Mouse (Mus musculus): ENCODE measurements around the gene Cpxm2. TPM values are rescaled to one million over a fixed set of nuclear protein-coding genes. Genes with fewer than 3 reads are reported as not detected.
A peak's percentile ranks its signal among the peaks of the same experiment; 100 is the strongest.

Gene Cpxm2
- polyA plus RNA-seq, 1 experiment from 2014 or later, result 0.74 TPM

DNA sequence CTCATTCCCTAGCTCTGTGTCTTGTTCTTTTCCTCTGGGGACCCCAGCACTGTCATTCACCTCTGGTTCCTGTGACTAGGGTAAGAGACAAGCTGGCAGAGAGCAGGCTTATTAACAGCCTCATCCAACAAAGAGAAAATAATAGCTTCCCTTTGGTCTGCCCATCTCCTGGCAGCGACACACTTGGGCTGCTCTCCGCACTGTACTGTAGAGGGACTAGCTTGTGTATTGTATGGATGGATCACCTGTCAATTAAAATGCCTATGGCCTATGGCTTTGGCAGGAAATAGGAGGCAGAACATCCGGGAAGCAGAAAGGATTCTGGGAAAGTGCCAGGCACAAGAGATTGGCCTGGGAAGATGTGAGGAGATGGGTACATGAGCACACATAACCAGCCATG lies 7.7 kb upstream of the Cpxm2 start:
- H3K9me3 ChIP-seq (ENCODE audit: control insufficient read depth), result no peaks in the 10 kb centered on the region
- ATAC-seq, result no peak
- no peak overlapping the region for H3K4me3 ChIP-seq (ENCODE audit: low read depth, low read length)
- H3K27me3 ChIP-seq (replicated peaks; ENCODE audit: control insufficient read depth, insufficient read depth, low read length), result no peaks in the 10 kb centered on the region
- no peaks in the 10 kb centered on the region for H3K36me3 ChIP-seq (ENCODE audit: control insufficient read depth, insufficient read depth)
- no peaks in the 10 kb centered on the region for H3K4me1 ChIP-seq (replicated peaks; ENCODE audit: control insufficient read depth, insufficient read depth, low read length)
- H3K27ac ChIP-seq (ENCODE audit: low read depth, low read length), result no peak overlapping the region
- H3K4me2 ChIP-seq (replicated peaks; ENCODE audit: low read depth), result no peak overlapping the region
- 79% methylated on average over 3 of the region's 3 CpGs for WGBS
- H3K9ac ChIP-seq (ENCODE audit: low read depth, low read length), result no peak overlapping the region
- no peak for TF ChIP-seq CTCF (IDR thresholded peaks at IDR 0.05; ENCODE audit: low read depth)

DNA sequence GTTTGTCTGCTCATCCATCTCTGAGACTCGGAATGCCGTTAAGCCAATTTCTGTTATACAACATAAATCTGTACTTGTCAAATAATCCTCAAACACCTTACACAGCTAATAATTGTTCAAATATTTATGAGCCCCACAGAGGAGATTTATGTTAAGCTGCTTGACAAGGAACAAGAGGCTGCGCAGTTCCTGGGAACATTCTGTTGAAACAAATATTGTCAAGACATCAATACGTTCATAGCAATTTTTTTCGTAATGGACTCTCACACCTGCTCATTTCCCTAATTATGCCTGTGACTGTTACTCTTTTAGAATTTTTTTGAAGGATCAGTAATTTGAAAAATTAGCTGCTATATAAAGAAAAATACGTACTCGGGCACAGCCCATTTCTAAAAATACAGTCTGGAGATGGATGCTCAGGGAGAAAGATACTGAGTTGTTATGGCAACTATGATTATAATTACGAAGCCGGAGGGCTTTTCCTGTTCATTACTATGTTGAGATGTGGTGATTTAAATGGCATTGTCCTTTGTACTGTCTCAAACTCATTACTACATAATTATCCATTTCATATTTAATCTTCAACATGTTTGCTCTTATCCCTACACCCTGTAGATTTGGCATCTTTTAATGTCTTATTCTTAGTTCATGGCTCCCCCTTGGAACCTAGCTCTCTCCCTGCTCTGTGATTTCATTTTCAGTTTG lies 3.9 kb upstream of the Cpxm2 start:
- Histone ChIP-seq H3K27ac (ENCODE audit: low read depth, low read length) (no peak overlapping the region), H3K9ac (ENCODE audit: low read depth, low read length) (no peak overlapping the region), H3K9me3 (ENCODE audit: control insufficient read depth) (no peaks in the 10 kb centered on the region), H3K27me3 (replicated peaks; ENCODE audit: control insufficient read depth, insufficient read depth, low read length) (0 out of 2 replicates have a peak, but pooled peaks cover 14% of the 10 kb centered on the region), H3K4me1 (replicated peaks; ENCODE audit: control insufficient read depth, insufficient read depth, low read length) (no peaks in the 10 kb centered on the region), H3K4me3 (ENCODE audit: low read depth, low read length) (no peak overlapping the region), H3K4me2 (replicated peaks; ENCODE audit: low read depth) (no peak overlapping the region), H3K36me3 (ENCODE audit: control insufficient read depth, insufficient read depth) (no peaks in the 10 kb centered on the region)
- TF ChIP-seq CTCF (IDR thresholded peaks at IDR 0.05; ENCODE audit: low read depth), result no peak
- no peak for ATAC-seq
- 59% methylated on average over 9 of the region's 9 CpGs for WGBS

DNA sequence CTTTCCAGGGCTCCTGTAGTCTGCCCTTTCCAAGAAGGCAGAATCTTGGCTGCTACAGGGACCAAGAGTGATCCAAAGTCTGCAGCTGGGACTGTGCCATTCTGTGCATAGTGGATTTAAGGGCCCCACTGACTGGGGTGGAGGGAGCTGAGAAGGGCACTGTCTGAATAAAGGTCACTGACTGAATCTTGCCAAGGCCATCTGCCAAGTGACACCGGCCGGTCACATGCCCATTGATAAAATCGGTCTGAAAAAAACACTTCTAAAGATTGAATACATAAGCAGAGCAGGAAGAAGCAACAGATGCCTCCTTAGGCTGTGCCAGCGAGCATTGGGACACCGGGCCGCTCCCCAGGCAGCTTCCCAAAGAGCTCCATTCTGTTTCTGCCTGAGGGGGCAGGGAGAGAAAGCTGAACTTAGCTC lies 803 bp downstream of the Cpxm2 start:
- Histone ChIP-seq H3K27me3 (replicated peaks; ENCODE audit: control insufficient read depth, insufficient read depth, low read length) (0 out of 2 replicates have a peak, but pooled peaks cover 17% of the 10 kb centered on the region), H3K9me3 (ENCODE audit: control insufficient read depth) (no peaks in the 10 kb centered on the region), H3K9ac (ENCODE audit: low read depth, low read length) (no peak overlapping the region), H3K36me3 (ENCODE audit: control insufficient read depth, insufficient read depth) (no peaks in the 10 kb centered on the region), H3K27ac (ENCODE audit: low read depth, low read length) (no peak overlapping the region), H3K4me2 (replicated peaks; ENCODE audit: low read depth) (peak overlapping the region; percentile 72), H3K4me1 (replicated peaks; ENCODE audit: control insufficient read depth, insufficient read depth, low read length) (no peaks in the 10 kb centered on the region), H3K4me3 (ENCODE audit: low read depth, low read length) (peak overlapping the region; percentile 37; the same call in 1 of the 2 replicates)
- 44% methylated on average over 6 of the region's 6 CpGs for WGBS
- no peak for ATAC-seq
- no peak for TF ChIP-seq CTCF (IDR thresholded peaks at IDR 0.05; ENCODE audit: low read depth)

DNA sequence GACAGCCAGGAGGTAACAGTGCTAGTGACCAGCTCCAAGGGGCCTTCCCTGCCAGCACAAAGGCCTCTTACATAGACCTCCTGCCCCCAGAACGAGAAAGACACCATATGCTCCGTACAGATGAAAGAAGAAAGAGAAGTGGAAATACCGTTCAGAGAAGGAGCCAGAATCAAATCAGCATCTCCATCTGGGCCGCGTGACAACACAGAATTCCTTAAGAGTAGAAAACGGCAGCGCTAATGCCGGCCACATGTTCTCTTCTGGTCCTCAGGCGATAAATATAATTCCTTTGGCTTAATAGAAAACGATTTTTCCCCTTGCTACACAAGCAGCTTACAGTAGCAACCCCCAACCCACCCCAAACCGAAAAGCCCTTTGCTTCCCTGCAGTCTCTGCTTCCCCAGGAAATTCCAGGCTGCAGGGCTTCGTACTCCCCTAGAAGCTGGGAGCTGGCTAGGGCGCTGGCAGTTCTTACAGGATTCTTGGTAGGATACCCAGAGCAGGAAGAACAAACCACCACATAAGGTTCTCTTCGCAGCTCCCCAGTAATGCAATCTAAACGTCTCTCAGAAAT lies 9.2 kb downstream of the Cpxm2 start:
- no peak for ATAC-seq
- Histone ChIP-seq H3K9me3 (ENCODE audit: control insufficient read depth) (no peaks in the 10 kb centered on the region), H3K36me3 (ENCODE audit: control insufficient read depth, insufficient read depth) (no peaks in the 10 kb centered on the region), H3K4me1 (replicated peaks; ENCODE audit: control insufficient read depth, insufficient read depth, low read length) (no peaks in the 10 kb centered on the region), H3K27ac (ENCODE audit: low read depth, low read length) (no peak overlapping the region), H3K4me2 (replicated peaks; ENCODE audit: low read depth) (no peak overlapping the region), H3K4me3 (ENCODE audit: low read depth, low read length) (no peak overlapping the region), H3K9ac (ENCODE audit: low read depth, low read length) (no peak overlapping the region), H3K27me3 (replicated peaks; ENCODE audit: control insufficient read depth, insufficient read depth, low read length) (no peaks in the 10 kb centered on the region)
- WGBS, result 78% methylated on average over 15 of the region's 15 CpGs
- TF ChIP-seq CTCF (IDR thresholded peaks at IDR 0.05; ENCODE audit: low read depth), result no peak

DNA sequence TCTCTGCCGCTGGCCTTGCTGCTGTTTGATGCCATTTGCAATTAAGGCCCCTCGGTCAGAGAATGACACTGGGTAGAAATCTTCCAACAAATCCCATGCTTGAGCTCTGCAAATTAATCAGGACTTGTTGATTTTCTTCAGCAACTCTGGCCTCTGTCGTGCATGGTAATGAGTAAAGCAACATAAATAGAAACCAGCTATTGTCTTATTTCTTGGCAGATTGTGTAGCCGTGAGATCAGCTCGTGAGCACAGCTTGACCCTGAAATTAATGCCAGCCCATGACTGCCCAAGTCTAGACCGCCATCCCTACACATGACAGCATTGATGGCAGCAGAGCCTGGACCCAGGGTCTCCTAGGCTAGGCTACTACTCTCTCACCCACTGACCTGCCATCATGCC lies 25.9 kb downstream of the Cpxm2 start:
- Histone ChIP-seq H3K27me3 (replicated peaks; ENCODE audit: control insufficient read depth, insufficient read depth, low read length) (no peaks in the 10 kb centered on the region), H3K4me2 (replicated peaks; ENCODE audit: low read depth) (no peak overlapping the region), H3K4me3 (ENCODE audit: low read depth, low read length) (no peak overlapping the region), H3K9ac (ENCODE audit: low read depth, low read length) (no peak overlapping the region), H3K36me3 (ENCODE audit: control insufficient read depth, insufficient read depth) (no peaks in the 10 kb centered on the region), H3K9me3 (ENCODE audit: control insufficient read depth) (no peaks in the 10 kb centered on the region), H3K4me1 (replicated peaks; ENCODE audit: control insufficient read depth, insufficient read depth, low read length) (no peaks in the 10 kb centered on the region), H3K27ac (ENCODE audit: low read depth, low read length) (no peak overlapping the region)
- WGBS, result 85% methylated on average over 6 of the region's 6 CpGs
- ATAC-seq, result no peak
- no peak for TF ChIP-seq CTCF (IDR thresholded peaks at IDR 0.05; ENCODE audit: low read depth)

DNA sequence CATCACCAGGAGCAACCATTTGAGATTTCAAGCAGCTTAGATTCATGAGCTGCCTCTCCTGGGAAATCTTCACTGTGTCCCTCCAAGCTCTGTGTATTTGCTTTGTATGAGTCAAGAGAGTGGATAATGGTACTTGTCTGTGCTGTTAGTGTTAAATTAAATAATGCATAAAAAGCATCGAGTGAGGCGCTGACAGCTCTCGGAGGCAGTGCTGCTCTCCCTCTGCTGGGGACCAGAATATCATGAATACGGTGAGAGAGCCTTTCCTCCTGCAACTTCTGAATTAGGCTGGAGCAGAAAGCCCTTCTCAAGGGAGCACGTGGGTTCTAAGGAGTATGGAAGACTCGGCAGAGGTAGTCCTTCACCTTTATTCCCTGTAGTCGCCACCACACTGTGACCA lies 29.6 kb downstream of the Cpxm2 start:
- H3K27ac ChIP-seq (ENCODE audit: low read depth, low read length), result no peak overlapping the region
- H3K4me3 ChIP-seq (ENCODE audit: low read depth, low read length), result no peak overlapping the region
- WGBS, result 70% methylated on average over 7 of the region's 7 CpGs
- no peak for TF ChIP-seq CTCF (IDR thresholded peaks at IDR 0.05; ENCODE audit: low read depth)
- H3K4me2 ChIP-seq (replicated peaks; ENCODE audit: low read depth), result no peak overlapping the region
- no peaks in the 10 kb centered on the region for H3K4me1 ChIP-seq (replicated peaks; ENCODE audit: control insufficient read depth, insufficient read depth, low read length)
- no peak overlapping the region for H3K9ac ChIP-seq (ENCODE audit: low read depth, low read length)
- ATAC-seq, result no peak
- no peaks in the 10 kb centered on the region for H3K27me3 ChIP-seq (replicated peaks; ENCODE audit: control insufficient read depth, insufficient read depth, low read length)
- no peaks in the 10 kb centered on the region for H3K36me3 ChIP-seq (ENCODE audit: control insufficient read depth, insufficient read depth)
- H3K9me3 ChIP-seq (ENCODE audit: control insufficient read depth), result no peaks in the 10 kb centered on the region
